Mouse (Mus musculus): ENCODE results near the gene Gxylt1.

DNA sequence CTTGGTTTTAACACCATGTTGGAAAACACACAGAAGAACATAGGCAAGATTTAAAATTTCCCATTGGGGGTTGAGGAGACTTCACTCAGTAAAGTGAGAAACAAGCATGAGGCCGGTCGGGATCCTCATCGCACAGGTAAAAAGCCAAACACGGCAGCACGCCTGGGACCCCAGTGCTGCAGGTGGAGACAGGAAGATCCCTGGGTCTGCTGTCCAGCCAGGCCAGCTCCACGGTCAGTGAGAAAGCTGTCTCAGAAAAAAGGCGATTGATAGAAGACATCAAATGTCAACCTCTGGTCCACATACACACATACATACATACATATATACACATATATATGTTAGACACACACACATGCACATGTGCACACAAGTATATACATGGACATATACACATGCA lies 5.4 kb downstream of the Gxylt1 start:
- TF ChIP-seq CTCF (IDR thresholded peaks at IDR 0.05; ENCODE audit: low read depth, low read length), result no peak
- TF ChIP-seq POLR2A (IDR thresholded peaks at IDR 0.05; ENCODE audit: insufficient read depth, low read length), result no peak
- TF ChIP-seq EP300 (IDR thresholded peaks at IDR 0.05; ENCODE audit: insufficient read depth, low read depth, low read length), result no peak

Data from ES-Bruce4 (cell line).